Mouse (Mus musculus) layer of hippocampus, postnatal 10 days (tissue): Measurements from ENCODE around the gene Tmem127. TPM values are rescaled to one million over a fixed set of nuclear protein-coding genes. Genes with fewer than 3 reads are reported as not detected.
A peak's percentile ranks its signal among the peaks of the same experiment; 100 is the strongest.
"Not testable (repeated sequence)": the region's sequence is repeated elsewhere in the genome, so short reads cannot be mapped to it uniquely, and the experiment has no call there.

Experiments used
- DNase-seq, 2 experiments: peaks; one replicate each; pipeline ENCODE4 v3.0.0; 2021; ENCODE audit warnings: low spot score in 2 of 2
- total RNA-seq, 2 experiments: library from RNA; stranded (reverse); gene quantifications; 2 replicates each; pipeline ENCODE4 v1.2.3; 2021

Gene Tmem127
- total RNA-seq, 2 experiments from 2014 or later: 119 to 121 TPM

DNA sequence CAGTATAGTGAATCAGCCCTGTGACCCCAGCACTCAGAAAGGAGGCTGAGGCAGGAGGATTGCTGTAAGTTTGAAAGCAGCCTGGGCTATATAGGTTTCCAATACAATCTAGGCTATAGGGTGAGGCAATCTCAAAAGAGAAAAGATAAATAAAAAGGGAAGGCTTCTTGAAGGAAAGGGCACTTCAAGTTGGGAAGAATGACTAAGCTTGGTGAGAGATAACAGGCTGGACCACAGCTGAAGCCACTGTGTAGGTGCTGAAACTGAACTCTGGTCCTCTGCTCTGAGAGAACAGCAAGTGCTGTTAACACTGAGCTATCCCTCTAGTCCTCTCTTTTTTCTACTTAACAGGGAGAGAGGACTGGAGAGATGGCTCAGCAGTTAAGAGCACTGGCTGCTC lies 14.8 kb downstream of the Tmem127 start:
- no peak for DNase-seq

DNA sequence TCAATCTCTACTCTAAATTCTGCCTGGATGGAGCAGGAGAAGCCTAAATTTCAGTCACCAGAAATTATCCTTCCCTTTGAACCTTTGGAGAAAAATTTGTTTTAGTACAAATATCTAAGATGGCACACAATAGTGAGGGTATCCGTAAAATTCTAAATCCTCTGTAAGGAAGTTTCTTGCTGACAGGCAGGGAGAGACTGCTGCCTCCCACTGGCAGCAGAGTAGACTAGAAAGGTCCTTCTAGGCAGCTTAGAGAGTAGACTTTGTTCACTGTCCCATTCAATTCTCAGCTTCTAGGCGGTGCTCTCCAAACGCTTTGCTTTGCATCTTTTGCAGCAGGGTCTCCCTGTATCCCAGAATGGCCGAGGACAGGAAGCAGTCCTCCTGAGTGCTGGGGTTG lies 20.1 kb downstream of the Tmem127 start:
- DNase-seq: no peak

DNA sequence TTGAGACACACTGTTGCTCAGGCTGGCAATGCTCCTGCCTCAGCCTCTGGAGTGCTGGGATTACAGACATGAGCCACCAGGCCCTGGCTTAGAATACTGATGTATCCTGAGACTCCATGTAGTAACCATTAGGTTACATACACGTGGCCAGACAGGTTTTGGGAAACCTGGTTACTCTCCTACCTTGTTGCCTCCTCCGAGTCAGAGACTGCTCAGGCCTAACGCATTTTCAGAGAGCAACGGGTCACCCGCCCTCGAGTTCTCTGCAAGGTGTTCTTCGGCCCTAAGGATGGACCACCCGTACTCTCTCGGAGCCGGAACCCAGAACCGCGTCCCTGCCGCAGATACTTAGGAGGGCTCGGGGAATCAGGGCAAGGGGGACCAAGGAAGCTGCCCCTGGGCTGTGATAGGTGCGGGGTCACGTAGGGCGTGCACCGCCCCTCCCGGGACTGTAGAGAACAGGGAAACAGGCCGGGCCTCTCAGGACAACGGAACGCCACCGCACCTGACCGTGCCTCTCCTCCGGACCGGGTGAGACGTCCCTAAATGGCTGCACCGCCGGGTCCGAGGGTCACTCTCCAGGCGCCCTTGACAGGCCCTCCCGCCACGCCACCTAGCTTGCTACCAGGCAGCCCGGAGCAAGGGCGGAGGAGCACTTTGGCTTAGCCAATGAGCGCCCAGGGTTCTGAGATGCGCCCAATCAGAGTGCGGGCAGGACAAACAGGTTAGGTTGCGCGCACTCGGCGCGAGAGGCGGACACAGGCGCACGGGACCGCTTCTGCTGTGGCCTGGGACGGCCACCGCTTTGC lies 22.0 kb downstream of the Tmem127 start, which contains the start of gene Stard7:
Gene Stard7 (plus strand): TSS at position 728 of the 809 bp plus-strand sequence.
- peak; percentile 93 to 95 for DNase-seq

DNA sequence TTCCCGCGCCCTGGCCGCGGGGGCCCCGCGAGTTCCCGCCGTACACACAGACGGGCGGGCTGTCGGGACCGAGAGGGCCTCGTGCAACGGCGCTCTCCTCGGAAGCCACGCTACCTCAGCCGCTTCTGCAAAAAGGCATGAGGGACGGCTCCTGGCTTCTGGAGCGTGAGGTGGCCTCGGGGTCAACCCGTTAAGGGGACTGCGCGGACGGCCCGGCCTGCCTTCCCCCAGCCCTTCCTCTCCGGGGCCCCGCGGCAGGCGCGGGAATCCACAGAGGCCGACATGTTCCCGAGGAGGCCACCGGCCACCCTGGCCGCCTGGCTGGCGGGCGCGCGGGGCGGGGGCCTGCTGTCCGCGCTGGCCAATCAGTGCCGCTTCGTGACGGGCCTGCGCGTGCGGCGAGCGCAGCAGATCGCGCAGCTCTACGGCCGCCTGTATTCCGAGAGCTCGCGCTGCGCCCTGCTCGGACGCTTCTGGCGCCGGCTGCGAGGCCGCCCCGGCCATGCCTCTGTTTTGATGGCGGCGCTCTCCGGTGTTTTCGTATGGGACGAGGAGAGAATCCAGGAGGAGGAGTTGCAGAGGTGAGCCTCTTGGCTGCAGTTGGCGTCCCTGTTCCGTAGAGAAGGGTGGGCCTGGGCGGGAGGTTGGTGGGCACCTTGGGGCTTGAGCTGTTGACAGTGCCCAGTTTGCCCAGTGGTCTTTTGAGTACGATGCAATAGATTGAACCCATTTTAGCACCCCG lies 22.8 kb downstream of the Tmem127 start:
- peak; percentile 75 to 85 for DNase-seq

DNA sequence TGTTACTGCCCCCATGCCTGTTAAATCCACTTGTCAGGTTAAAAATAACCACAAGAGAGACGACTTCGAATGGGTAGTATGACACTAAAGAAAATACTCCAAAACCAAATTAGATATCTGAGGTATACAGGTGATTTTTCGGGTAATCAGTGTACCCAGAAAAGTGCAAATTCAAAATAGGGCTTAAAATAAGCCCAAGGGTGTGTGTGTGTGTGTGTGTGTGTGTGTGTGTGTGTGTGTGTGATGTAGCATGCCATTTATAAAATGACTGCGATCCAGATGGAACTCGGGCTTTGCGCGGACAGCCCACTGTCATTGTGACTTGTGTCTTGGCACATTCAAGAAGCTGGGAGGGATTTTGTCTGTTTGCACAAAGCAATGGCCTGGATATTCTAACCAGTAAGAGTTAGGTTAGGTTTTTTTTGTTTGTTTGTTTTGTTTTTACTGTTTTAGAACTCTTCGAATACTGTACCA lies 23.4 kb downstream of the Tmem127 start:
- DNase-seq: no peak

DNA sequence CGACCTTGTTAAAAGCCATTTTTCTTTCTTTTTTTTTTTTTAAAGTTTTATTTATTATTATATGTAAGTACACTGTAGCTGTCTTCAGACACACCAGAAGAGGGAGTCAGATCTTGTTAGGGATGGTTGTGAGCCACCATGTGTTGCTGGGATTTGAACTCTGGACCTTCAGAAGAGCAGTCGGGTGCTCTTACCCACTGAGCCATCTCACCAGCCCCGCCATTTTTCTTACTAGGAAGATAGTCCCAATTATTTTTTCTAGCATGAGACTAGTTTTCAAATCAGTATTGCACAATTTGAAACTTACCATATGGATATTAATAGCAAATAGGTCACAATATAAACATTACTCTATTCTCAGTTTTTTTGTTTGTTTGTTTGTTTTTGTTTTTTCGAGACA lies 24.3 kb downstream of the Tmem127 start:
- not testable (repeated sequence) for DNase-seq

DNA sequence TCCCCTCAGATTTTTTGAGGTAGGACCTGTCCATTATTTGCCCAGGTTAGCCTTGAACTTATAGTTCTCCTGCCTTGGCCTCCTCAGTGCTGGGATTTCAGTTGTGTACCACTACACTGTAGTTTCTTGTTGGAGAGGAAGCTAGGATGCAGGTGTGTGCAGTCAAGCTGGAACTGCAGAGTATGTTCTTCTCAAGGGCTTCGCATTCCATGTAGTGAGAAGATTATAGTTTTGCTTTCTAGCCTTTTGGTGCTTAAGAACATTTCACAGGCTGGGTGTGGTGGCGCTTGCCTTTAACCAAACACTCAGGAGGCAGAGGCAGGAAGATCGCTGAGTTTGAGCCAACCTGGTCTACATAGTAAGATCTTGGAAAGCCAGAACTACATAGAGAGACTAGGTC lies 25.1 kb downstream of the Tmem127 start:
- DNase-seq: no peak

DNA sequence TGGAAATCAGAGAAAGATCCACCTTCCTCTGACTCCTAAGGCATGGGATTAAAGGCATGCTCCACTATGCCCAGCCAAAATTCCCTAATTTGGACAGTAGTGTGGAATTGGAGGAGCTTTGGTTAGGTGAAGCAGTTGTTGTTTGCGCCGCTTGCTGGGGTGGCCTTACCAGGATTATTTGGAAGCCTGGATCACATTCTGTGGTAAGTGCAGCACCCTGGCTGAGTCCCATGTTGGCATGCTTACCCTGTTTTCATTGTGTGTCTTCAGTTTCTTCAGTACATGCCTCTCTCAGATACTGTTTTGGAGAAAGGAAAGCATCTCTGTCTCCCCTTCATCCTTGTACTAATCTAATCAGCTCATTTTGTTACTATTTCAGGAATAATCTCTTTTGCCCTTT lies 26.9 kb downstream of the Tmem127 start:
- no peak for DNase-seq

DNA sequence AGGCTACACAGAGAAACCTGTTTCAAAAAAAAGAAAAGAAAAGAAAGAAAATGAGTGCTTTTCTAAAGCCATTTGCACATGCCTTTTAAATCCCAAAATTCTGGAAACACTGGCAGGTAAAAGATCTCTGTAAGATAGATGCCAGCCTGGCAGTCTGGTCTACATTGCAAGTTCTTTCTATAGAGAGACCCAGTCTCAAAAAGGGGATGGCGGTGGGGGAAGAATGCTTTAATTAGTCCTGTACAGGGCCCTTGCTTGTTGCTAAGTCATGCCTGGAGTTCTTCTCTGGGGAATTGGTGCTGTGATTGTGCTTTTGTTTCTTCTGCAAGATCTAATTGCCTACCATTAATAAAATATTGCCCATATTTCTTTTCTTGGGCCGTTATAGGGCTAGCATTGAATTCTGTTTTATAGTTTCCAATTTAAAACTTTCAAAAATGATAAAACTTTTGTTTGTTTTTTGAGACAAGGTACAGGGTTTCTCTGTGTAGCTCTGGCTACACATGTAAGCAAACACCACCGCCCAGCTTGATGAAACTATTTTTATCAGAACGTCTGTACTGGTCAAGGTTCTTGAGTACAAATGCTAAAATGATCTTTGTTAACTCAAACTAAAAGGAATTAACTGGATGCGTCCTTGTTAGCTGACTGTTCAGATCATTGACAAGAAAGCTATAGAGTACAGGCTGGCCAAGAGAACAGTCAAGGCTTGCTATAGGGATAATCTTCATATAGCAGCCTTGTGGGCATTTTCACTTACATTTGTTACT lies 28.0 kb downstream of the Tmem127 start:
- DNase-seq: no peak

DNA sequence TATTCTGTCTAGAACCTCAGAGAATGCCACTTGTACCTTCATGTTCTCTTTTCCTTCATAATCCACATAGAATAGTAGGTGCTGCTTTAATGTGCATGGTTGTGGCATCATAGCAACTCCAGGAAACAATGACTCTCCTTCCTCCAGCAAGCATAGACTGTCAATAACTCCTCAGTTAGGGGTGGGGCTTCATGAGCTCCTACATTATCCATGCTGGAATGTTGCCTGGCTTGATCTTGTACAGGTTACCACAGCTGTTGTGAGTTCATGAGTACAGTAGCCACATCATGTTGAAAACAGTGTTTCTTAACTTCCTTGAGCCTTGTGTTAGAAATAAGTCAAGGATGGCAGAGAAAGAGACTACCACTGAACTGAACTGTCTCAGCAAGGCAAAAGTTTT lies 30.5 kb downstream of the Tmem127 start:
- DNase-seq: no peak

DNA sequence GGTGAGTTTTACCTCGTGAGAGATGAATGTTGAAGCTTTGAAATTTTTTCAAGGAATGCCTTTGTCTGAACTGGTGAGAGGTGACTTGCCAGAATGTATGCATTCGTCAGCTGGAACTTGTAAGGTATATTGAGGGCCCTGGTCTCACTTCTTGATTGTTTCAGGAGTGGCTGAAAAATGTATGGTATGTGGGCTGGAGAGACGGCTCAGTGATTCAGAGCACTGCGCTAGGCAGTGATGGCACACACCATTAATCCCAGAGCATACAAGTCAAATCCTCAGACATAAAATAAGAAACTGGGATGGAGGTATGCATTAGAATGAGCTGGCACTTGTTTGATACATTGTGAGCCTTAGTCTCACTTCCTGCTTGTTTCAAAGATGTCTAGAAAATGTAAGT lies 44.5 kb downstream of the Tmem127 start:
- no peak for DNase-seq

DNA sequence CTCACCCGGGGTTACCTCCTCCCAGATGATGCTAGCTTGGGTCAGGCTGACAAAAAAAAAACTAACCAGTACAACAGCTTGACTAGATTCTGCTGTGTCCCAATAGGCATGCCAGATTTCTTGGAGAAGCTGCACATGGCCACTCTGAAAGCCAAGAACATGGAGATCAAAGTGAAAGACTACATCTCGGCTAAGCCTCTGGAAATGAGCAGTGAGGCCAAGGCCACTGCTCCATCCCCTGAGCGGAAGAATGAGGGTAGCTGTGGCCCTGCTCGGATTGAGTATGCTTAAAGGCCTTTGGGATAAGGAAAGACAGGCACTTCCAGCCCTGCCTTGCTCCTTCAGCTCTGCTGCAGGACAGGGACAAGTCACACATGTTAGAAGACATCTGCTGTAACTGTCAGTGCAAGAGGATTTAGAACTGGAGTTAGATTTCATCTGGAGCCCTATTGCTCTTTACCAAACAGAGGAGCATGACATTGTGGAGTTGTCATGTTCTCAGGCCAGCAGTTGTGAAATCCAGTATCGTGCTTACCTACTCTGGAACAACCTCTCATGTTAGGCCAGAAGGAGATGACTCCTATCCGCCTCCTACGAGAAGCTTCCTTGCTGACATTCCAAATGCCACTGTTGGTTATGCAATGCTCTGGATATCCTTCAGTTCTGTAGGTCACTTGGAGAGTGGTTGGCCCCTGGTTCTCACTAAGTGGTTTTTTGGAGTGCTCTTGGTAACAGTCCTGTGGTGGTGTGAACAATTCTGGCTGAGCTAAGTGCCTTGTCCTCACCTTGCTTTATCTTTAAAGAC lies 49.5 kb downstream of the Tmem127 start:
- no peak for DNase-seq

DNA sequence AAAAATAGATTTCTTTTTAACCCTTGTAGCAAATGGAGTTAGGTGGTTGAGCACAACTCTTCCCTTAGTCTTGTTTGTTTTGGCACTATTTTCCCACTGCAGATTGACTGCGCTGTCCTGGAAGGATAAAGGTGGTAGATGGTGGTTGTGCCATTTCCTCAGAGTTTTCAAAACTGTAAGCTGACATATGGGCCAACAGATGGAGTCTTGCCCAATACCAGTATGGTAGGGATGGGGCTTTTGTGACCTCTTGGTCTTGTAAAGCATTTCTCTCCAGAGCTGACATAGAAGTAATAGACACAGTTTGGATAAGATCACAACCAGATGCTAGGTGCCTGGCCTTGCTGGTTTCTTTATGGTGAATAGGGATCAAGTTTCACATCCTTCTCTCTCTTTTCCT lies 50.3 kb downstream of the Tmem127 start:
- no peak for DNase-seq

DNA sequence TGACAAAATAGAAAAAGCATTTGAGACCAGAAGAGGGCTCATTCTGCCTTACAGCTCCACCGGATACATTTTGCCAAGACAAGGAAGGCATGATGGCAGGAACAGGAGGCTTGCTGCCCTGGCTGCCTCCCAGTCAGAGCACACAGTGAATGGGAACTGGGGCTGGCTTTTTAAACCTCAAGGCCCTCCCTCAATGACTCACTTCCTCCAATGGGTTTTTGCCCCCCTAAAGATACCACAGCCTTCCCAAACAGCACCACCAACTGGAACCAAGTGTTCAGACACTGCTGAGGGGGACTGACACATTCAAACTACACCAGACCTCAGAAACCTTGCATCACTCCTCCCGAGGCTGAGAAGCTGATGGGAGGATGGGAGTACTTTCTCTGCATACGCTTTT lies 53.0 kb downstream of the Tmem127 start:
- no peak for DNase-seq

DNA sequence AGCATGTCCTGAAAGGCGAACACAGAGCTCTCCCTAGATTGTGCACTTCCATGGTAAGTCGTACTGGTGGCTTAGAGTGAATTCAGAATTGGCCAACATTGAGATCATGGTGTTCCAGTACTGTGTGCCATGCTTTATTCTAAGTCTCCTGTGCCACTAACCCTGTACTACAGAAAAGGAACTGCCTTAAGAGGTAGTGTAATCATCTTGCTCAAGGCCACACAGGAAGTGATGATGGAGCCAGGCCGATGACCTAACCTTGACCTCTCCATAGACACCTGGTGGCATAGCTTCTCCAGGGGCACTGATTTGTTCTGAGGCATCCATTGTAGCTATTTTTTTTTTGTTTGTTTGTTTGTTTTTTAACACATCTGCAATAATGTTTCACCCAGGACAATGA lies 54.2 kb downstream of the Tmem127 start:
- no peak for DNase-seq

DNA sequence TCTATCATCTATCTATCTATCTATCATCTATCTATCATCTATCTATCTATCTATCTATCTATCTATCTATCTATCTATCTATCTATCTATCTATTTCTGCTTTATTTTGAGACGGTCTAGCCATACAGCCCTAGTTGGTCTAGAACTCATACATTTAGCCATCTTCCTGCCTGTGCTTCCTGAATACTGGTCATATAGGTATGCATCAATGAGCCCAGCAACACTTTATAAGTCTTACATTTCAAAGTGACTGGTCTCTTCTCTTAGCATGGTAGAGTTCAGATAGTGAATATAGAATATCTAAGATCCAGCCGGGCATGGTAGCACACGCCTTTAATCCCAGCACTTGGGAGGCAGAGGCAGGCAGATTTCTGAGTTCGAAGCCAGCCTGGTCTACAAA lies 56.5 kb downstream of the Tmem127 start:
- not testable (repeated sequence) for DNase-seq

DNA sequence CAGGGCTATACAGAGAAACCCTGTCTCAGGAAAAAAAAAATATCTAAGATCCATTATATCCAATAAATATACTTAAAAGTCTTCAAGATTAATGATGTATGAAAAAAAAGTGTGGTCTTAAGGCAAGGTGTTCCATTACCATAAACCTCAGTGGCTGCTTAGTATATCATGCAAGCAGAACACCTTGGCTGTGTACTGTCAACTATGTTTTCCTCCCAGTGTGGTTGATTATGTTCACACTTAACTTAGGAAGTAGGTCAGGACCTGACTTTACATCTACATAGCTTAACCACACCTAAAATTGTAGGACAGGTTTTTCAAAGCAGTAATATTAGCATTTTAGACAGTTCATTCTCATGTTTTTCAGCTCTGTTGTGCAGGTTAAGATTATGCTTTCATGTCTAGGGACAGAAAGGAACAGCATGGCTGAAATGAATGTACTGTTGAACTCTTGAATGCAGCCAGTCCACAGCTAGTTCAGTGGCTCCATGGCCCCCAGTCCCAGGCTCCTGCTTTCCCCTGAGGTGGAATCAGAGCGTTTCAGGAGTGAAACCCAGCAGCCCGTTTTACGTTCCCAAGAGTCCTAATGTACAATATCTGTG lies 57.0 kb downstream of the Tmem127 start:
- no peak for DNase-seq

DNA sequence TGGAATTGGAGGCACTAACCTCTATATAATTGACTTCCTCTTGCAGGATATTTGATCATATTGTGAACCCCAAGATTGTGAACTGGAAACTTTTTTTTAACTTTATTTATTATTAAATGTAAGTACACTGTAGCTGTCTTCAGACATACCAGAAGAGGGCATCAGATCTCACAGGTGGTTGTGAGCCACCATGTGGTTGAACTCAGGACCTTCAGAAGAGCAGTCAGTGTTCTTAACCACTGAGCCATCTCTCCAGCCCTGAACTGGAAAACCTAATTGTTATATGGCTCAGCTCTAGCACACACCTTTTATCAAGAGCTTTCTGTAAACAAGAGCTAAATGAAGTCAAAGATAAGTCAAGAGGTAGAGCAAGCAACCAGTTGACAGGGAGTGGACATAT lies 58.4 kb downstream of the Tmem127 start:
- no peak for DNase-seq

DNA sequence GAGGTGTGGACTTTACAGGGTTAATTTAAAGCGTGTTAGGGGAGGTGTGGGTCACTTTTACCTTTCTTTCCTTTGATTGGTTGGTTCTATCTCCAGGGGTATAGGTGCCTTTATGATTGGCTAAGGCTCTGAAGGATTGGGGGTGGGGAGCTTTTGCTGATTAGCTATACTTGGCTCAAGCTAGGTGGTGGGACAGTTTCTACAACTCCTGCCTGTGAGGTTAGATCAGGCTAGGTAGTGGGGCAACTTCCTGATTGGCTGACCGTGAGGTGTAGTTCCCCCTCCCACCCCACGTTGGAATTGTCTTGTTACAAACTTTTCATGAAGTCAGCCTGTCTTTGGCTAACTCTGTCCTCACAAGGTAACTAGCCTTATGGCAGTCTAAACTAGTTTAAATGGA lies 59.5 kb downstream of the Tmem127 start:
- DNase-seq: no peak

DNA sequence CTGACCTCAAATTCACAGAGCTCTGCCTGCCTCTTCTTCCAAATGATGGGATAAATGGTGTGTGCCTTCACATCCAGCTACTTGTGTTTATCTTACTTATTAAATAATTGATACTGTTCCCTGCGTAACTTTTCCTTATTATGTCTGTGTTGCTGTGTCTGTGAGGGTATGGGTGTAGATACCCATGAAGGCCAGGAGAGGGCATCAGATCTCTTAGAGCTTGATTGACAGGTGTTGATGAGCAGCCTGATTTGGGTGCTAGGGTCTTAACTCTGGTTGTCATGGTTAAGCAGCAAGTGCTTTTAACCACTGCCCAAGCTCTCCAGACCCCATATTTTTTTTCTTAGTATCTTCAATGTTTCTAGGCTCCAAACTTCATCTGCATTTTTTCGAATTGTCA lies 61.0 kb downstream of the Tmem127 start:
- no peak for DNase-seq

DNA sequence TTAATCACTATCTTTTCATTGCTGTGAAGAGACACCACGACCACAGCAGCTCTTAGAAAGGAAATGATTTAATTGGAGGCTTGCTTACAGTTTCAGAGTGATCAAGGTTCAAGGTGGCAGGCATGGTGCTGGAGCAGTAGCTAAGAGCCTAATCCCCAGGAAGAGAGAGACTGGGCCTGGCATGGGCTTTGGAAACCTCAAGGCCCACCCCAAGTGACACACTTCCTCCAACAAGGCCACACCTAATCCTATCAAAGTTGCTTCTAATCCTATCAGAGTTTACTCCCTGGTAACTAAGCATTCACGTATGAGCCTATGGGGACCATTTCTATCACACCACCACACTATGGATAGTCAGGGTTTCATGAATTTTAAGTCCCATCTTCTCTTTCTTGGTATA lies 62.5 kb downstream of the Tmem127 start:
- no peak for DNase-seq
